Mouse (Mus musculus) stomach, embryonic 15.5 days (tissue): Measurements from ENCODE around the gene Lmo3. TPM values are rescaled to one million over a fixed set of nuclear protein-coding genes. Genes with fewer than 3 reads are reported as not detected.

Source experiments
- ATAC-seq: fragments of 200-750 bp; cut with Nextera tagmentation; 2 replicates; pipeline ENCODE4 v1.8.0; 2017; ENCODE audit warnings: low read depth, moderate number of reproducible peaks, moderate TSS enrichment; ENCODE audit not compliant: insufficient read depth, low FRiP score
- H3K27ac ChIP-seq: fragments of 300-500 bp; sonication (generic); 2 replicates; pipeline ENCODE4 v1.5.1; 2015; ENCODE audit warnings: mild to moderate bottlenecking, inconsistent platforms
- H3K27me3 ChIP-seq: fragments of 300-500 bp; sonication (generic); replicated peaks from 2 replicates; pipeline ENCODE4 v1.6.1; 2015; ENCODE audit warnings: inconsistent platforms
- H3K36me3 ChIP-seq: fragments of 300-500 bp; sonication (generic); 2 replicates; pipeline ENCODE4 v1.6.1; 2015; ENCODE audit warnings: inconsistent platforms
- H3K4me1 ChIP-seq: fragments of 300-500 bp; sonication (generic); 2 replicates; pipeline ENCODE4 v1.6.1; 2015; ENCODE audit warnings: inconsistent platforms
- H3K4me2 ChIP-seq: fragments of 300-500 bp; sonication (generic); 2 replicates; pipeline ENCODE4 v1.6.1; 2015; ENCODE audit warnings: mild to moderate bottlenecking, inconsistent platforms
- H3K4me3 ChIP-seq: fragments of 300-500 bp; sonication (generic); replicated peaks from 2 replicates; pipeline ENCODE4 v1.5.1; 2015; ENCODE audit warnings: inconsistent platforms
- H3K9ac ChIP-seq: fragments of 300-500 bp; sonication (generic); 2 replicates; pipeline ENCODE4 v1.6.1; 2015; ENCODE audit warnings: inconsistent platforms
- H3K9me3 ChIP-seq: fragments of 300-500 bp; sonication (generic); 2 replicates; pipeline ENCODE4 v1.6.1; 2016; ENCODE audit warnings: inconsistent platforms
- WGBS: fragments of 180-500 bp; shearing (Covaris S2); methylation state at CpG from one replicate; pipeline ENCODE4 v1.1.7; 2015; 5-methylcytosine and 5-hydroxymethylcytosine counted together
- polyA plus RNA-seq: library from polyadenylated mRNA; unstranded; fragments of >200 nt; fragmentation: Nextera tagmentation; extraction: Ambion mirVana; gene quantifications from 2 replicates; pipeline ENCODE4 v1.2.1, GENCODE M21; 2015

Gene Lmo3
- polyA plus RNA-seq, 1 experiment from 2014 or later, result 6.3 TPM

DNA sequence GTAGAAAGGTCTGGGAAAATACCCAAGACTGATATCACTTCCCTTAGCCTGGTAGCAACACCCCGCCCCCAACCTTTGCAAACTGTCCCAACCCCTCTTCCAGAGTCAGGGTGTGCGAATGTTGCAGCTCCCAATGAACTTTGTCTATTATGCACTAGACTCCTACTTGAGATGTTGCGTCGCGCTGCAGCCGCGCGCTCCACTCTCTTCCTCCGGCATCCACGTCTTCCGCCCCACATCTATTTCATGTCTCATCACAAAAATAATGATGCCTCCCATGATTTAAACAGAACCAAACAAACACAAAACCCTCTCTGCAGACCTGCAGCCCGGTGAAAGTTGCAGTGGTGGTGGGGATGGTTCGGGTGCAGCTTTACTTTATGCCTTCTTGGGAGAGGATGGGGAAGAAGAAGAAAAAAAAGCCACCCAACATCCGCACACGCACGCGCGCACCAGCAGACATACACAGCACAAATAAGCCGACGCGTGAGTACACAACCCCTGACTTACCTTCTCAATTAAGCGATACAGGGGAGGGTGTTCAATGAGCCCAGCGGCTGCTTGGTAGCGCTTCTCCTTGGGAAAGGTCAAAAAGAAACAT is 159.7 kb downstream of the Lmo3 start:
- under 1% methylated on average over 24 of the region's 24 CpGs for WGBS
- H3K9me3 ChIP-seq, result no peaks in the 10 kb centered on the region
- 0 out of 2 replicates have a peak, but pooled peaks cover 7% of the 10 kb centered on the region for H3K27me3 ChIP-seq
- H3K27ac ChIP-seq, result no peak overlapping the region
- peak overlapping the region; percentile 75 for H3K4me2 ChIP-seq
- H3K9ac ChIP-seq, result no peak overlapping the region; the same call in 1 of the 2 replicates
- H3K4me1 ChIP-seq, result no peaks in the 10 kb centered on the region; the same call in 1 of the 2 replicates
- no peak for ATAC-seq
- no peaks in the 10 kb centered on the region for H3K36me3 ChIP-seq
- peak overlapping the region; percentile 37 for H3K4me3 ChIP-seq

- 2% methylated on average over 14 of the region's 14 CpGs for WGBS
- no peak overlapping the region for H3K9ac ChIP-seq
Observed at GRCm38 (mm10) chr6:138421191-138421613, 160.6 kb downstream of the Lmo3 start.

GRCm38 (mm10) chr6:138420536-138420891 is 161.3 kb downstream of the Lmo3 start:
- Histone ChIP-seq H3K4me2 (peak overlapping the region; percentile 75; the same call in 1 of the 2 replicates), H3K9ac (no peak overlapping the region), H3K4me3 (peak overlapping the region; percentile 37), H3K27ac (no peak overlapping the region), H3K27me3 (no peaks in the 10 kb centered on the region), H3K36me3 (no peaks in the 10 kb centered on the region), H3K4me1 (no peaks in the 10 kb centered on the region; the same call in 1 of the 2 replicates), H3K9me3 (no peaks in the 10 kb centered on the region)
- 0 out of 2 replicates have a peak, but pooled peaks have one; percentile 37 for ATAC-seq
- WGBS, result 12% methylated on average over 3 of the region's 3 CpGs

More at GRCm38 (mm10) chr6:138421191-138421613, 160.6 kb downstream of the Lmo3 start:
- peak; percentile 12; the same call in 1 of the 2 replicates for ATAC-seq
- H3K27me3 ChIP-seq, result no peaks in the 10 kb centered on the region
- H3K9me3 ChIP-seq, result no peaks in the 10 kb centered on the region
- no peaks in the 10 kb centered on the region; the same call in 1 of the 2 replicates for H3K4me1 ChIP-seq
- H3K27ac ChIP-seq, result no peak overlapping the region
- H3K4me3 ChIP-seq, result peak overlapping the region; percentile 37
- H3K36me3 ChIP-seq, result no peaks in the 10 kb centered on the region
- peak overlapping the region; percentile 75 for H3K4me2 ChIP-seq

DNA sequence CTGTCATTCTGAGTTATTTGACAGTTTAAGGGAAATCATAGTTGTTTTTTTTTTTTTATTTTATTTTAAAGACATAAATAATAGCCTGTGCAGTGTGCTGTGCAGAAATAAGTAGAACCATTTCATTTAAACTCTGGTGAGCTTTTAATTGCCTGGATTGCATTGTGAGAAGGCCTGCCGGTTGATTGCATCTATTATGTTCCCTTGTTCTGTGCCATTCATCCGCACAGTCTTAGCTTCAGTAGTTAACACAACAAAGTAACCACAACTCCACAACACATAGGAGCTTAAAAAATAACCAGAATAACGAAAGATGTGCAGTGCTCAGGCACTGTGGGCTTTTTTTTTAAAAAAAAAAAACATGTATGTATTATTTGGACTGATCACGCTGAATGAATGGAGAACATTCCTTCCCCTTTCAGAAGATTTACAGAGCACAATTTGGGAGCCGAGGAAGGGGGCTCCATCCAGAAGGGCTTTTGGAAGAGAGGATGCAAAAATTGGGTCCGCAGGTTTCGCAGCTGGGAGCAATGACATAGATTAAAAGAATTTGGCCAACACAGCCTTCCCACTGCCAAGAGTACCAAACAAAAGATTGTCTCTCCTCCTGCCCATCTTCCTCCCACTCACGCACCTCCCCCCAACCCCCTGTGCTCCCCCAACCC is 161.8 kb downstream of the Lmo3 start:
- Histone ChIP-seq H3K36me3 (no peaks in the 10 kb centered on the region), H3K4me1 (no peaks in the 10 kb centered on the region; the same call in 1 of the 2 replicates), H3K27me3 (no peaks in the 10 kb centered on the region), H3K4me2 (peak overlapping the region; percentile 75; the same call in 1 of the 2 replicates), H3K27ac (no peak overlapping the region), H3K4me3 (peak overlapping the region; percentile 37; the same call in 1 of the 2 replicates), H3K9ac (no peak overlapping the region), H3K9me3 (no peaks in the 10 kb centered on the region)
- no peak for ATAC-seq
- 60% methylated on average over 8 of the region's 8 CpGs for WGBS

DNA sequence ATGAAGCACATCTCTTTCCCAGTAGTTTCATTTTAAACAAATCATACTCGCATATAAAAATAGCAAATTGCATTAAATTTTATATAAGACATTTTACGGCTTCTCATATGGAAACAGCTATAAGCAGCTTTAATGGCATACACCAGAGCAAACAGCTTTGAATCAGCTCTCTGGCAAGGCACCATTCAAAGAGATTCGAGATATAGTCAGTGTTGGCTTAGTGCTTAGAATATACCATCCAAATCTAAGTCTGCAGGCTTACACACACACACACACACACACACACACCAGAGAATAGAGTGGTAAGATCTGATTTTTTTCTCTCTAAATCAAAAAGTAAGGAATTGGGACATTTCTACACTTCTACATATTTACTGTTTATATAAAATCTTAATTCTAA is 169.7 kb downstream of the Lmo3 start:
- H3K9ac ChIP-seq, result no peak overlapping the region
- WGBS, result 76% methylated on average over 3 of the region's 3 CpGs
- no peak overlapping the region for H3K4me2 ChIP-seq
- no peak for ATAC-seq
- H3K27ac ChIP-seq, result no peak overlapping the region
- H3K9me3 ChIP-seq, result no peaks in the 10 kb centered on the region
- H3K27me3 ChIP-seq, result no peaks in the 10 kb centered on the region
- H3K36me3 ChIP-seq, result no peaks in the 10 kb centered on the region
- H3K4me1 ChIP-seq, result no peaks in the 10 kb centered on the region
- H3K4me3 ChIP-seq, result no peak overlapping the region

GRCm38 (mm10) chr6:138402031-138402430 is 179.7 kb downstream of the Lmo3 start:
- H3K4me1 ChIP-seq, result no peaks in the 10 kb centered on the region
- H3K4me3 ChIP-seq, result no peak overlapping the region
- H3K4me2 ChIP-seq, result no peak overlapping the region
- H3K9me3 ChIP-seq, result no peaks in the 10 kb centered on the region
- H3K27ac ChIP-seq, result no peak overlapping the region
- no peaks in the 10 kb centered on the region for H3K36me3 ChIP-seq
- H3K9ac ChIP-seq, result no peak overlapping the region
- H3K27me3 ChIP-seq, result no peaks in the 10 kb centered on the region
- no peak for ATAC-seq
- 68% methylated on average over 6 of the region's 6 CpGs for WGBS

DNA sequence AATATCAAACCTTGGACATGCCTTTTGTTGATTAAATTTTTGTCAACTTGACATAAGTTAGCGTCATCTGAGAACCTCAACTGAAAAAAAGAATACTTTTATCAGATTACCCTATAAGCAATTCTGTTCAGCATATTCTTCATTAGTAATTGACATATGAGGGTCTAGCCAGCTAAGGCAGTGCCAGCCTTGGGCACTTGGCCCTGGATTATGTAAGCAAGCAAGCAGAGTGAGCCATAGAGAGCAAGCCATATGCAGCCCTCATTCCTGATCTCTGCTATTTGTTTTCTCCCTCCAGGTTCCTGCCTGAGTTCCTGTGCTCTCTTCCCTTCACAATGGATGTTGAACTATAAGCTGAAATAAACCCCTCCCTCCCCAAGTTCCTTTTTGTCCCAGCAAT is 182.9 kb downstream of the Lmo3 start:
- no peaks in the 10 kb centered on the region for H3K4me1 ChIP-seq
- H3K27ac ChIP-seq, result no peak overlapping the region
- no peak overlapping the region for H3K9ac ChIP-seq
- H3K4me2 ChIP-seq, result no peak overlapping the region
- H3K4me3 ChIP-seq, result no peak overlapping the region
- H3K27me3 ChIP-seq, result no peaks in the 10 kb centered on the region
- 89% methylated on average over 1 of the region's 1 CpGs for WGBS
- H3K36me3 ChIP-seq, result no peaks in the 10 kb centered on the region
- ATAC-seq, result no peak
- no peaks in the 10 kb centered on the region for H3K9me3 ChIP-seq

DNA sequence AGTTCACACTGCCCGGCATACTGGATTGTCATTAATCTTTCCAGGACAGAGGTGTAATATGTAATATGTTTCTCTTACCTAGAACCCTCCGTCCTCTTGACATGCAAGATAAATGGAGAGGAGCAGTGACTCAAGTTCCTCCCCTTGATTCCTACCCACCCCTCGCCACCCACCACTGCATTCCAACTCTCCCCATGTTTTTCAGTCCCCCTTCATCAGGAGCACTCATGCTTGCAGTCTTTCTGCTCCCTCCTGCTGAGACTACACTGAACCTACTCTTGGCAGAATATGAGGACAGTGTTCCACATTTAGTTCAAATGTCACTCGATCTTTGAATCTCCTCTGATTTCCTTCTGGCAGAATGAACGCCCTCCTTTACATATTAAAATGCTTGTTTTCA is 190.7 kb downstream of the Lmo3 start:
- H3K4me1 ChIP-seq, result no peaks in the 10 kb centered on the region
- H3K9me3 ChIP-seq, result no peaks in the 10 kb centered on the region
- no peak overlapping the region for H3K4me2 ChIP-seq
- H3K36me3 ChIP-seq, result no peaks in the 10 kb centered on the region
- H3K9ac ChIP-seq, result no peak overlapping the region
- no peak overlapping the region for H3K4me3 ChIP-seq
- no peaks in the 10 kb centered on the region for H3K27me3 ChIP-seq
- no peak overlapping the region for H3K27ac ChIP-seq
- 61% methylated on average over 5 of the region's 5 CpGs for WGBS
- no peak for ATAC-seq

- Histone ChIP-seq H3K36me3 (no peaks in the 10 kb centered on the region), H3K9ac (no peak overlapping the region), H3K4me1 (no peaks in the 10 kb centered on the region), H3K27me3 (no peaks in the 10 kb centered on the region), H3K27ac (no peak overlapping the region), H3K9me3 (no peaks in the 10 kb centered on the region), H3K4me3 (no peak overlapping the region), H3K4me2 (no peak overlapping the region)
- ATAC-seq, result no peak
- 87% methylated on average over 18 of the region's 18 CpGs for WGBS
Observed at GRCm38 (mm10) chr6:138388168-138388936, 193.4 kb downstream of the Lmo3 start.

DNA sequence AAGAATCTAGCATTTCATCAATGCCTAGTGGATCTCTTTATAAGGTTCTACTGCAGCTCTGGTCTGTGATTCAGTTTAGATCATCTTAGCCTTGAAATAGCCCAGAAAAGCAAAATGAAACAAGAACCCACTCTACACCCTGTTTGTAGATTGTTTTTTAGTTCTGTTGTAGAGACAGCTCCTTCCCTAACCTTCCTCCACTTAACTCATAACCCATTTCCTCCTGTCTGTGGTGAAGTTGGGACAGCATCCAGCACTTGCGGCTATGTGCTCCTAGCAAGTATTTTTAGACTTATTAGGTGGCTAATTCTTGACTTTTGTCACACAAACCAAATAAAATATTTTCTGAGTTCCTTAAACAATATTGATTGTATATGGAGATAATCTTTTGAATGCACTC is 198.6 kb downstream of the Lmo3 start:
- Histone ChIP-seq H3K9ac (no peak overlapping the region), H3K4me2 (no peak overlapping the region), H3K4me3 (no peak overlapping the region), H3K9me3 (no peaks in the 10 kb centered on the region), H3K36me3 (no peaks in the 10 kb centered on the region), H3K27ac (no peak overlapping the region), H3K4me1 (no peaks in the 10 kb centered on the region), H3K27me3 (no peaks in the 10 kb centered on the region)
- WGBS, result 81% methylated on average over 1 of the region's 1 CpGs
- ATAC-seq, result no peak

GRCm38 (mm10) chr6:138371176-138371575 is 210.6 kb downstream of the Lmo3 start:
- Histone ChIP-seq H3K4me1 (no peaks in the 10 kb centered on the region), H3K4me3 (no peak overlapping the region), H3K4me2 (no peak overlapping the region), H3K9me3 (no peaks in the 10 kb centered on the region), H3K36me3 (no peaks in the 10 kb centered on the region), H3K27ac (no peak overlapping the region), H3K27me3 (no peaks in the 10 kb centered on the region), H3K9ac (no peak overlapping the region)
- no peak for ATAC-seq
- WGBS, result 84% methylated on average over 2 of the region's 2 CpGs

DNA sequence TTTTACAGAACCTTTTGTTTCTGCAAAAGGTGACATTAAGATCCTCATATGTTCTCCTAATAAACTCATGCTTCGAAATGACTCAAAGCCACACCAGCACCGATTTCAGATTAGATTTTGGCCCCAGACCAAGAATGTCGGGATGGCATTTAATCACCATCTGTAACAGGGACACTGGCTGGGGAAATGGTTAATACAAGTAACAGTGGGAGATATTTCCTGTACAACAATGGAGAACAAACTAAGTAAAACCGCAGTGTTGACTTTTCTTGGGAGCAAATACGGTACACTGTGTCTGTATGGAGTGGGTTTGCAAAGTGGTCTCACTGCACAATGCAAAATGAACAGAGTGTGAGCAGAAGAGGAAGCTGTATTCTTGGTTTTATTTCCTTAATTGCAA is 217.7 kb downstream of the Lmo3 start:
- no peak overlapping the region for H3K4me2 ChIP-seq

More for the DNA sequence above, 217.7 kb downstream of the Lmo3 start:
- H3K27me3 ChIP-seq, result no peaks in the 10 kb centered on the region
- no peak overlapping the region for H3K9ac ChIP-seq
- 0 out of 2 replicates have a peak, but pooled peaks have one; percentile 68 for ATAC-seq
- no peaks in the 10 kb centered on the region for H3K4me1 ChIP-seq
- no peaks in the 10 kb centered on the region for H3K36me3 ChIP-seq
- WGBS, result 33% methylated on average over 5 of the region's 5 CpGs
- H3K4me3 ChIP-seq, result no peak overlapping the region
- no peak overlapping the region for H3K27ac ChIP-seq
- H3K9me3 ChIP-seq, result no peaks in the 10 kb centered on the region
